Mouse (Mus musculus) heart, adult 8-10 months (tissue): ENCODE measurements at regions not wholly inside any gene's neighbourhood (a gene's known extent, or its start where the extent isn't known, plus 50 kb on each side); places are given as distances from the start of the nearest gene placed in this dataset.

Experiments
- DNase-seq: peaks from one replicate; pipeline ENCODE4 v3.0.0; 2022; ENCODE audit warnings: low spot score

DNA sequence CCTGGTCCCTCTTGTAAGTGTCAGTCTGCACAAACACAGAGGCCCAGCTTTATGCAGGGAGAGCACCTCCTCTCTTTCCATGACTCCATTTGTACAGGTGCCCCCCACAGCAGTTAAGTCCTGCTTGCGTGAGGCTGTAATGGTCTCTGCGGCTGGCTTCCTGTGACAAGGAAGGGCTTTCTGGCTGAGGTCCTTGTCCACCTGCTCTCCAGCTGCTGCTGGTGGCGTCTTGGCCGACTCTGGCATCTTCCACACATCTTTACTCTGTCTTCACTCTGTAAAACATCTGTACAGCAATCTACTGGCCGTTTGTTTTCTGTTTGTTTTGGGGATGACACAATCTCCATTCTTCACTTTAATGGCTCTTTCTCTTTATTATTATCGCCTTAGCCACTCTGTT is 60.8 kb downstream of the Rpusd4 start:
- DNase-seq: no peak

DNA sequence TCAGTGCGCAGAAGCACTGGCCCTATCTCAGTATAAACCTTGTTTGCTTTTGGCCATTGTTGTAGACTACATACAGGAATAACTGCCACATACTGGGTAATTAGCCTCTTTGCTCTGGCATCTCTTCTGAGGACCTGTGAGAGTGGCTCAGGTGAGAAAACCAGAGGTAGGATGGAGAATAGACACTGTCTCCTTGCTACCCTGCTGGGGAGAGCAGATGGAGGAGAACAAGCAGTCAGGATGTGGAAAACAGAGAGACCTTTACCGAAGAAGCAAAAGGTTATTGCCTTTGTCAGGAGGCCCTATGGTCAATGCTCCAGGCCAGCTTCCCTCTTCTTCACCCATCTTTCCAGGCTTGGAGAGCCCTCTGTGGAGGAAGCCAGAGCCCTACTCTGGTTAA is 62.7 kb downstream of the Rpusd4 start:
- no peak for DNase-seq

GRCm38 (mm10) chr9:35331241-35331680 is 63.6 kb downstream of the Rpusd4 start:
- DNase-seq: no peak

DNA sequence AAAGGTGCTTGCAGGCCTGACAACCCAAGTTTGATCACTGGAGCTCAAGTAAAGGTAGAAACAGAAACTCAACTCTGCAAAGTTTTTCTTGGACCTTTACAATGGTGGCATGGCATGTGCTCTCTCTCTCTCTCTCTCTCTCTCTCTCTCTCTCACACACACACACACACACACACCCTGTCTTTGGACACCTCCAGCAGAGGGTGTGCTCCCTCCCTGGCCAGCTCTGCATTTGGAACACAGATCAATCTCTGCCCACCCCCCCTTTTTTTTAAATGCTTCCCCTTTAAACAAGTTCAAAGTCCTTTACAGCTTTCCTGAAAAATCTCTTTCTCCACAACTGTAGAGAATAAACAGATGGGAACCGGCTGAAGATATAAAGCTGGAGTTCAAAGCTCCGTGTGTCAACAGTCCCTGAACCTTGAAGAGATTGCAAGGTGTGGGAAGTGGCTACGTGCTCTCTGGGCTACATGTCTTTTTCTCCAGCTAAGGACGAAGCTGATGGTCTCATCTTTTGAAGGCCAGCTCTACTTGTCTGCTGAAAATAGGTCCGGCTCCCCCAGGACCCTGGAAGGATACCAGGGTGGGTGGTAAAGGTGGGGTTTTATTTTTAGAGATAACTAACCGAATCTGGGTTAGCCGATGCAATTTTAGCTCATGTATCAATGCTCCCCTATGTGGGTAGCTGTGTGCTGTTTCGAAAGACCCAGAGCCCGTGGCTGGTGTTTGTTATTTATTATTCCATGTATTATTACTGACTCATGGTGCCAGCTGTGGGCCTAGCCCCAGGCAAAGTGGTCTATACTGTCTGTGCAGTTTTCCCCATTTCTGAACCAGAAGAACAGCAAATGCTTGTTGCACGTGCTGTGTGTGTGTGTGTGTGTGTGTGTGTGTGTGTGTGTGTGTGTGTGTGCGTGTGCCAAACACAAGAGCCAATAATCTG is 65.3 kb downstream of the Rpusd4 start:
- no peak for DNase-seq

DNA sequence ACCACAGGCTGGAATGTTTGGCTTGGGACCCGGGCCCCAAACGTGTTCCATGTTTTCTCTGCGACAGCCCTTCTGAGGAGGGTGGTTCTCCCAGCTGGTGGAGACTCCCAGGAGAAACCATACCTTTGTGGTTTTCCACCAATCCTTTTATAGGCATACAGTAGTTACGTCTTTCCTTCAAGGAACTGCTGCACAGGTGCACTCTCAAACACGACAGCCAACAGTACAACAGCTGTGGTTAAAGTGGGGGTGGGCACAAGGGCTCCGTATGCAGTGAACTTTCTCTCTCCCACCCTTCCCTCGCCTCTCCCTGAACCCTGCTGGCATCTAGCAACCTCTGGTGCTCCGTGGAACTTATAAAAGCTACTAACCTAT is 66.0 kb downstream of the Rpusd4 start:
- DNase-seq: no peak

DNA sequence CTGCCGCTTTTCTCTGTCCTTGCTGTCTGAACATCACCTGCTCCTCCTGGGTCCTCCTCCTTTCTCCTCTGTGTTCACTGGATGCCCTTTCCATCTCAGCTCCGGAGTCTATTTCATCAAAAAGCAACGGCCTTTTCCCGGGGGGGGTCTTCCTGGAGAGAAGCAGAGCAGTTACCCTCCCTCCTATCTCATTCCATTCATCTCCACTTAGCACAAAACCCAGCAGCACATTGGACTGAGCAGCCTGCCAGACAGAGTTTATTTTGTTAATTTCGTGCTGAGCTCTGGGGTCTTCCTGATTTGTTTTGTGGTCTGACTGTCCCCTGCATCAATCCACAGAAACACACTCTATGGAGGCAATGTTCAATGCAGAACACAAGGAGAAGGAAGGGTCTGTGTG is 66.9 kb downstream of the Rpusd4 start:
- DNase-seq: no peak

DNA sequence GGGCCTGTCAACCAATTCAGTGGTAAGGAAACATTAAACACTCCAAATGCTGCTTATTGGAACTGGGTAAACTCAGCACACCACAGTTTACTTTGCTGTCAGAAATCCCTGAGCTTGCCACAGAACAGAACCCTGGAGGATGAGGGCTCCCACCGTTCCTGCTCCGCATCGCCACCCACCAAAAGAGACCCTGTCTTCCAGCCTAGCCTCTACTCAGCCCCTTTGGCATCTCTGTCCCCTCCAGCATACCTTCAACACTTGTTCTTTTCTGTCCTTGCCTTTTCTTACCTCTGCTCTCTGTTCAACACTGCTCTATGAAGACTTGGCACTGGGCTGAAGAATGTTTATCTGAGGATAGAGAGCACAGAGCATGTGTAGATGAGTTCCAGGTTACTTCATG is 67.5 kb downstream of the Rpusd4 start:
- no peak for DNase-seq

DNA sequence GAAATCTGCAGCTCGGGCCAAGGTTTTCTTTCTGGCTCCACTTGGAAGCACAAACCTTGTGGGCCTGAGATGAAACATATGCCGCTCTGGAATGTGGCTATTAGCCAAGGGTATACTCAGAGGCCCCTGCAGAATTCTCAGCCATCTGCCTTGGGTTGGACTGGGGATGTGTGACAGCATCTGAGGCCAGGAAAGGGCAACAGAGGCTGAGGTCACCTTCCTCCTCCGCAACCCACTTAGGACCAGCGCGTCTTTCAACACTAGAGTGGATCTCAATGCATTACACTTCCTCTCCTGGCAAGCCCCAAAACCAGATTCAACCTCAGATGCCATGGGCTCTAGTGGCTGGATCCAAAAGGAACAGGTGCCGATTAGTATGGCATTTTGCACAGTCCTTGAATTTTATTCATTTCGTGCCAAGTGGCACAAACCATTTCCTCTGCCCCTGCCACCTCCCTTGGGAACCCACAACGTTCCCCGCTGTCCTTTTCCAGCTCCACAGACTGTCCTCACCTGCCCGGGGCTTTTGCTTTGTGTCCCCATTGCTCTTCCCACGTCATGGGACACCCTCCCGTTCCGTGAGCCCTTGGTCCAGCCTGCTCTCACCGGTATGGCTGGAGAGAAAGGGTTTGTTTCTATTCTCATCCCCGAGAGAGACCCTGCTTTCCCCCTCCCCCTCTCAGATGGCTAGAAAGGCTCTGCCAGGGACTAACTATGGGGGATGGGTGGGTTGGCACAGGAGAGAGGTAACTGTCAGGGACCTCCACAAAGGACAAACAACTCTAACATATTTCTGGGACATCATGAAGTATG is 68.4 kb downstream of the Rpusd4 start:
- no peak for DNase-seq

- no peak for DNase-seq
Observed at GRCm38 (mm10) chr9:35336701-35337055, 69.0 kb downstream of the Rpusd4 start.

GRCm38 (mm10) chr9:35338858-35339257 is 71.2 kb downstream of the Rpusd4 start:
- DNase-seq: no peak

DNA sequence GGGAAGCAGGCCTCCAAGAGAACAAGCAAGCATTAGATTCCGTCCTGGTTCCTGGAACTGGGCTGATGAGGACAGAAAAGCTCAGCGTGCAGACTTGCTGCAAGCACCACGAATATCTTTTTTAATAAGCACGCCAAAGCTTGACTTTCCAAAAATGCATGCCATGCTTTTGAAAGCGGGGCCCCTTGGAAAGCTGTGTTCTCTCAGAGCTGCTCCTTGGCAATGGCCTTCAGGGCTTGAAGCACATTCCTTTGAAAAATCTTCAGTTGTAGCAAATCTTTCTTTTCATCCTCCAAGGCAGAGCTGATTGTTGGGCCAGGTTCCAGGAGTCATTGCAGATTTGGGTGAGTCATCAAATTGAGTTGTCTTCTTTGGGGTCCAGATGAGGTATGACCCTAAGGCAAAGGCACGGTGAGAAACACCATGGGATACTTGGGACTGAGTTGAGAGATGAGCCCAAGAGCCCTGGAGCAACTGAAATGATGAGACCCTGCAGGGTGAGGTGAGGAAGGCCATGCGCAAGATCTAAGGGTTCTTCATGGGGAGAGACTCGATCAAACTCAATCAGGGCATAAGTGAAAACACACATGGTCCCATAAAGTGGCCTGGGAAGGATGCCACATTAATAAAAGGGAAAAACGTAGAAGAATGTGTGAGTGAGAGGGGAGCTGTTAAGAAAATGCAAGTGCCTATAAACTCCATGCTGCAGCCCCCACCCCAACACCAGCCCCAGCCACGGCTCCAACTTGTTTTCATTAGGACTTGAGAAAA is 72.0 kb downstream of the Rpusd4 start:
- no peak for DNase-seq

- no peak for DNase-seq
Observed at GRCm38 (mm10) chr9:35340263-35340573, 72.6 kb downstream of the Rpusd4 start.

DNA sequence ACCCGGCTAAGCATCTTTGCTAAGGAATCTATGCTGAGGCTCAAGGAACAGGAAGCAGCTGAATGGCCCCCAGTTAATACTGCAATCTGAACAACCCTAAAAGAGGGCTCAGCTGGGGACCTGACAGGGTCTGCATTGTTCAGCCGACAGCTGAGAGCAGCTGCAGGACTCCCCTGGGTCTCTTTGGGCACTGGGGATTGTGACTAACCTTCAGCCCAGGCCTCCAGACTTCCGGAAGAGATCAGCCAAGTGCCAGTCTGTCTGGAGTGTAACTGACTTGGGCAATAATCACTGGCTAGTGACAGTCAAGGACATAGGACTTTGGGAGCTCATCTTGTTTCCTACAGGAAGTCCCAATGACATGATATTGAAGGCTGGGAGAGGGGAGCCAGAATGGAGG is 73.1 kb downstream of the Rpusd4 start:
- no peak for DNase-seq

DNA sequence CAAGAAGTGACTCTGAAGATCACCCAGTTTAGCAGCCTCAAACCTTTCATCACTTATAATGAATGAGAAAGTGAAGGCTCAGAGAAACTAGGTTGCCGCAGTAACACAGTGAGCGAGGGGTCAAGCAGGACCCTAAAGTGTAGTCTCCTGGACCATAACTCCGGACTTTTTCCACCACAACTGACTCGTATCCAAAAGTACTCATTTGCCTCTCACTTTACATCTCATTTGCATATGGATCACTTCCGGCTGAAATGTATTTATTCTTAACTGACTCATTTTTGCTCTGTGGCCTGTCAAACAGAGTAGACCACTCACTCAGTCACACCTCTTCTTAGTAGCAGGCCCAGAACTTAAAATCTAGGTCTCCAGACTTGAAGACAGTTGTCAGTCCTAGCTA is 73.7 kb downstream of the Rpusd4 start:
- no peak for DNase-seq

DNA sequence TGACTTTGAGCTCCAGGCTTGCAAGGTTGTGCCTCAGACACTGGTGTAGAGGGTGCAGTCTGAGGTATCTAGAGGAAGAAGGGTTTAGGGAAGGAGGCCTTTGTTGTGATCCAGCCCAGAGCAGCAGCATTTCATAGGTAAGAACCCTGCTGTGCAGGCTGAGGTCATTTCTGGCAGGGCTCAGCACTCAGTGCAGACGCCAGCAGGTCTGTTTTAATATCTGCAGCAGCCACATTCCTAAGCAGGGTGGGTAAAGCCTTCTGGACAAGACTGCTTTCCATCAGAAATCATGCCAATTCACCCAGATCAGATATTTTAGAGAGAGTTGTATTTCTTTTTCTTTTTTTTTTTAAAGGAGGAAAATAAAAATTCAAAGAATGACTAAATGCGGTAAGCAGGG is 74.8 kb downstream of the Rpusd4 start:
- no peak for DNase-seq

DNA sequence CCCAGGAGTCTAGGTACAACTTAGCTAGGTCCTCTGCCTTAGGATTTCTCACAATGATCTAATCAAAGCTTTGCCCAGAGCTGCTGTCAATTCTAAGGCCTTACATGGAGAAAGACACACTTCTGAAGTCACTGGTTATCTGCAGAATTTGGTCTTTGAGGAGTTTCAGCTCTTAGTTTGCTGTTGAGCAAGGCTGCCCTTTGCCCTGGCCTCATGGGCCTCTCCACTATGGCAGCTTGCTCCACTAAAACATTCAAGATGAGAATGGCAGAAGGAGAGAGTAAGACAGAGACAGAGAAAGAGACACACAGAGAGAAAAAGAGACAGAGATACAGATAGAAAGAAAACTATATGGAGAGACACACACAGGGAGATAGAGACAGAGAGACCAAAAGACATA is 75.7 kb downstream of the Rpusd4 start:
- no peak for DNase-seq

DNA sequence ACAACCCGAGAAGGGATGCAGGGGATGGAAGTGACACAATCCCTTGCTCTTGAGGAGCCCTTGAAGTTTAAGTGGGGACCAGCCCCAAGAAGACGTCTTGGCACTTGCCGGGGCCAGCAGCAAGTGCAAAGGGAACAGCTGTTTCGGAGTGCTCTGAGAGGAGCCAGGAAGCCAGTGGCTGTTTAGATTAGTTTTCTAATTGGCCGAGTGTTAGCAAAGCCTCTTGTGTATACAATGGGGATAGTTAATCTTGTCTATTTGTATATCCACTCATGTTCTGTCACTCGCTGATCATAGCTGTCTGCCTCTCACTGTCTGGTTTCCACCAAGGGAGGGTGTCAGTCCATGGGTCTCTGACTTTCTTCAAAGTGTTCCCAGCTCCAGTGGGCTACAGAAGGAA is 76.6 kb upstream of the Cdon start:
- DNase-seq: no peak

GRCm38 (mm10) chr9:35346378-35346777 is 74.5 kb upstream of the Cdon start:
- DNase-seq: no peak

DNA sequence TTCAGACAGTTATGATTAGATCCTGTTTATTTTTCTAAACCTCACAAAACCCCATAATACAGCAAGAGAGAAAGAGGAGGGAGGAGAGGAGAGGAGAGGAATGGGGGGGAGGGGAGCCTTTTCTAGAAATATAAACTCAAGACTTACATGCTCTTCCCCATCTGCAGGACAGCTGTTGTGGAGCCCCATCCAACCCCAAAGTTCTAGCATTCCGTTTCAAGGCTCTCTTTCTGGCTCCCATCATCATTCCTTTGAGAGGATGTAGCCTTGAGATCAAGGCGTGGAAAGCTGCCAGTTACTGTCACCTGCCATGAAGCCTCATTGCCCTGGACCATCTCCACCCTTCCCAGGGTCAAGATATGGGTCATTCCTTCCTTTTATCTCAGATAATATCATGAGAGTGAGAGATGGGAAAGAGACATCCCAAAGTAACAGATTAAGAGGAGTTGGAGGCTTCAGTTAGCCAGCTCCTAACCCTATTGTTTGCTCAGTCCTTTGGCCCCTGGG is 70.8 kb upstream of the Cdon start:
- no peak for DNase-seq

DNA sequence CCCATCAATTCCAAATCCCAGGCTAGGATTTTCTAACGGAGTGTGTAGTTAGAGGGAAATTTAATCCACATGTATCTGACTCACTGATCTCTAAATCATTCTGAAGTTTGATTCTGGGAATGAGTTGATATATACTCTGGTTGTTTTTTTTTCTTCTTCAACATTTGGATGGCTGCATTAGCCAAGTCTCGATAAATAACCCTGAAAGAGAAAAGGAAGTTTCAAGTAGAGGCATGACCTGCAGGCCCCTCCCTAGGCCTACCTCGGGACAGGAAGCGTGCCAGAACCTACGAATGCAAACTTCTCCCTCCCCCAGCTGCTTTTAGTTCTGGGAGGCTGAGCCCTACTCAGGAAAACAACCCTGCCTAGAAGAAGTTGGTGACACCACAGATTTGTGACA is 69.4 kb upstream of the Cdon start:
- no peak for DNase-seq

GRCm38 (mm10) chr9:35354652-35355130 is 66.2 kb upstream of the Cdon start:
- no peak for DNase-seq

DNA sequence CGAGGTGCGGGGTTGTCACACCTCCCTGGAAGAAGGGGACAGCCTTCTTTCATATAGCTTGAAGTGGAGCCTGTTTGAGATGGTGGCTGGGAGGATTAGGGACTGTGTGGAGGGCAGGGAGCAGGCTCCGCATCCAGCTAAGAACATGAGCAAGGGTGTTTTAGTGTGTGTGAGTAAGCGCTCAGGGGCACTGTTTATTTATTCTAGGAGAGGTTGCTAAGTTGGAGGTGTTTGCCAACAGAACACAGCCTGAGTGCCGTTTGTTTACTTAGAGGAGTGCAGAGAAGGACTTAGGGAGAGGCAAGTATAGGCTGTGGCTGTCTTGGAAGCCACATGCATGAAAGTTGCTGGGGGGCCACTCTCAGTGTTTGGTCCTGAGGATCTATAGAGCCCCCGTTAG is 61.2 kb upstream of the Cdon start:
- DNase-seq: no peak
